Mouse (Mus musculus) ES-E14 (cell line): ENCODE measurements around the gene Fam47e.

Experiments
- ZC3H11A ChIP-seq: IDR thresholded peaks from 2 replicates; pipeline ENCODE4 v1.6.1; 2012; ENCODE audit warnings: low read depth, mild to moderate bottlenecking, inconsistent platforms, low read length, borderline replicate concordance
- ZNF384 ChIP-seq: IDR thresholded peaks from 2 replicates; pipeline ENCODE4 v1.6.1; 2012; ENCODE audit warnings: low read depth, low read length, inconsistent platforms

DNA sequence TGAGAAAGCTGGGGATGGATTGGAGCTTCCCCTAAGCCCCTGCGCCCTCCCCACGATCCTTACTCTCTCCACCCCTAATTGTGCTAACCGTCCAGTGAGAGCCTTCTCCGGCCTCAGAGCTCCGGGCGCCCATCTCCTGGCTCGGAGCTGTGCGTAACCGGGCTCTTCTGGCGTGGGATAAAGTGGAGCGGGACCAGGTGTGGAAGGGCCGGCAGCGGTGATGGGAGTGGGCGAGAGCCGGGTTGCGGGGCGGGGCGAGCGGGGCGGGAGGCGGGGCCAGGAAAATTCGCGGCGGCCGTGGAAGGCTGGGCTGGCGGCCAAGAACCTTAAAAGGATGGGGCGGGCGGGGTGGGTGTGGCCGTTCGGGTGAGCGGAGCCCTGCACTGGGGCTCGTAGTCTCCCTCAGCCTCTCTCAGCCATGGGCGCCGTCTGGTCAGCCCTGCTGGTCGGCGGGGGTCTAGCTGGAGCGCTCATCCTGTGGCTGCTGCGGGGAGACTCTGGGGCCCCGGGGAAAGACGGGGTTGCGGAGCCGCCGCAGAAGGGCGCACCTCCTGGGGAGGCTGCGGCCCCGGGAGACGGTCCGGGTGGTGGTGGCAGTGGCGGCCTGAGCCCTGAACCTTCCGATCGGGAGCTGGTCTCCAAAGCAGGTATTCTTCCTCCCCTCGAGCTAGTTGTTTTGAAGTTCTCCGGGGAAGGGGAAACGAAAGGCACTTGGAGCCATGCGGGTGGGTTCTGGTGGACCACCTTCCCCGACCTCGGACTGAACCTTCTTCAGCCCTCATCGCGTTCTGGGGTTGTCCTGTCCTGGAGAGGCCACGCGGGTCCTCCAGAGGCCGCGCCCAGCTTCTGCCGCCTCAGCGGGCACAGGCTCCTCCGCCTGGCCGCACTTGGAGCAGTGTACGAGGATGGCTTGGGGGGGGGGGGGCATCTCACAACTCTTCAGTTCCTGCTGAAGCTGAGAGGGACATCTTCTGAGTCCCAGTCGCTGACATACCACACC lies 48.1 kb downstream of the Fam47e start, which contains the start of gene Stbd1:
- TF ChIP-seq ZNF384 (no peak), ZC3H11A (no peak)
